Mouse (Mus musculus) stomach, postnatal 0 days (tissue): ENCODE measurements around the gene Tenm3.

Experiments used
- CTCF ChIP-seq: IDR thresholded peaks from 2 replicates; pipeline ENCODE4 v1.5.1; 2016; ENCODE audit warnings: antibody characterized with exemption, low read depth, mild to moderate bottlenecking, moderate library complexity
- EP300 ChIP-seq: optimal IDR thresholded peaks from 2 replicates; pipeline ENCODE3; 2016; ENCODE audit warnings: antibody characterized with exemption

DNA sequence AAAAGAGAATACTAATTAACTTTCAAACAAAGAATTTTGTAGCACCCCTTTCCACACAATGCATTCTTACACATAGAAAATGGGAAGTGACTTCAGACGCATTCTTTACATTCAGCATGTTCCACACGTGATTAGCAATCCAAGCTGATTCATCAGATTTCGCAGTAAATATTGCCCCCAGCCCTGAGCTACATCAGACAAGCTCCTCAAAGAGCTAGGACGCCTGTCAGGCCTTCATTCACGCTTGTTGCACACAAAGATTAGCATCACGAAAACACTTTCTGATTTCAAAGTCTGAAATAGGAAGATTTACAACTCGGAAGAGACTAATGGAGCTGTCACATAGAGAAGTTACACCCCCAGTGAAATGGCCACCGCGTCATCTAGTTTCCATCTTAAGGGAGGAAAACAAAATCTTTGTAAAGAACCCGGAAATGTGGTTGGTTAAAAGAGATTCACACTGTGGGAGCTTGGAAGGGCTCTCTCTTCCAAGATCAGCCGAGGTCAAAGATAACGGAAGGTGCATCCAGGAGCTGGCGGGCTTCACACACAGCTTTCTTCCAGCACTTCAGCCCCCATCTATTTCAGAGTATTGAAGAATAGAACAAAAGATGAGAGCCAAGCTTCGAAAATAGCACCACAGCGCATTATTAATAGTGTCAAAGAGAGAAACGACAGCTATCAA lies 406.1 kb downstream of the Tenm3 start:
- TF ChIP-seq EP300 (no peak), CTCF (no peak)
